ENCODE assay signal across 17 mouse cellular contexts in the genomic region with DNA sequence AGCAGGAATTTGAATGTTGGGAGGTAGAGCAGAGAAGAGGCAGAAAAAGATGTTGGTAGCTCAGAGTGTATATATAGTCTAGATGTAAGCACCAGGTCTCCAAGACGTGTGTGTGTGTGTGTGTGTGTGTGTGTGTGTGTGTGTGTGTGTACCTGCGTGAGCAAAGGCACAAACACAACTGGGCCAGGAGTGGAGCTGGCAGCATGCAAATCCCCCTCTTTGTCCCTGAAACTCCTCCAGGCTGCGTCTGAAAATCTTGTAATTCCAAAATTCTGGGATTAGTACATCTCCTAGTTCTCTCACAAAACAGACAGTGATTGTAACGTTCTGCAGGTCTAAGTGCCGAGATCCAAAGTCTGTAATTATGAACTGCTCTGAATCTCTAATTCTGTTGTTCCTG.
"Had no signal": no experiment of that assay in that cellular context is flagged by ENCODE, and none has a peak within 500 bp of the region (broad histone marks: within the 10 kb centered on the region; RNA-seq: fewer than 3 reads in every experiment).

No protein-coding gene starts in this region.

- H3K4me3 ChIP-seq: midbrain, embryonic 10.5 days; midbrain, embryonic 13.5 days; midbrain, embryonic 15.5 days; myocyte; neural tube, embryonic 13.5 days; neural tube, embryonic 15.5 days had no signal

- H3K27ac ChIP-seq: midbrain, embryonic 10.5 days; midbrain, embryonic 13.5 days; midbrain, embryonic 15.5 days; neural tube, embryonic 15.5 days had no signal

- H3K36me3 ChIP-seq: midbrain, embryonic 10.5 days; midbrain, embryonic 13.5 days; midbrain, embryonic 15.5 days; neural tube, embryonic 13.5 days; neural tube, embryonic 15.5 days had no signal

- ATAC-seq: midbrain, embryonic 13.5 days; midbrain, embryonic 15.5 days had no signal

- H3K9me3 ChIP-seq: midbrain, embryonic 10.5 days; midbrain, embryonic 13.5 days; midbrain, embryonic 15.5 days; neural tube, embryonic 13.5 days; neural tube, embryonic 15.5 days had no signal

- H3K9ac ChIP-seq: lung, embryonic 14.5 days; midbrain, embryonic 13.5 days; midbrain, embryonic 15.5 days; neural tube, embryonic 13.5 days; neural tube, embryonic 15.5 days had no signal

- H3K4me2 ChIP-seq: lung, embryonic 14.5 days; midbrain, embryonic 13.5 days; midbrain, embryonic 15.5 days; neural tube, embryonic 13.5 days; neural tube, embryonic 15.5 days had no signal

- DNase-seq: lung, adult 18-20 months; lung, embryonic 14.5 days; lung, postnatal 10 days; retina, postnatal 1 day; right cerebral cortex, adult 18-20 months; right cerebral cortex, postnatal 25 days; right cerebral cortex, postnatal 4 days; spleen, adult 18-20 months; thymus, adult 18-20 months; thymus, postnatal 14 days; thymus, postnatal 36 days had no signal
